Mouse (Mus musculus) ES-Bruce4 (cell line): Measurements from ENCODE around the gene Thtpa.

ENCODE experiments used
- CTCF ChIP-seq: IDR thresholded peaks from one replicate; pipeline ENCODE4 v1.8.1; 2011; ENCODE audit warnings: low read depth, low read length
- EP300 ChIP-seq: IDR thresholded peaks from 2 replicates; pipeline ENCODE4 v1.6.1; 2011; ENCODE audit warnings: low read depth, low read length; ENCODE audit not compliant: insufficient read depth
- POLR2A ChIP-seq: IDR thresholded peaks from one replicate; pipeline ENCODE4 v1.8.1; 2011; ENCODE audit warnings: low read length; ENCODE audit not compliant: insufficient read depth

GRCm38 (mm10) chr14:55105836-55106809, 11.5 kb downstream of the Thtpa start, which contains the start of gene Ap1g2:
- TF ChIP-seq CTCF (no peak), POLR2A (peak; percentile 27), EP300 (0 out of 2 replicates have a peak, but pooled peaks have one; percentile 8)
